Mouse (Mus musculus) heart, postnatal 36 days (tissue): ENCODE data around the gene Spin2g. TPM values are rescaled to one million over a fixed set of nuclear protein-coding genes. Genes with fewer than 3 reads are reported as not detected.
"Not testable (repeated sequence)": the region's sequence is repeated elsewhere in the genome, so short reads cannot be mapped to it uniquely, and the experiment has no call there.

Experiments used
- DNase-seq, 2 experiments: peaks; one replicate each; pipeline ENCODE4 v3.0.0; 2021 to 2022
- intact Hi-C: fragments of 180-260 bp; cut with DNase I; formaldehyde crosslinking; loops from one replicate; pipeline ENCODE4 v1.15.1; 2025
- total RNA-seq, 2 experiments: library from RNA; stranded (reverse); gene quantifications; 2 replicates each; pipeline ENCODE4 v1.2.3; 2021

Gene Spin2g
- total RNA-seq, result not detected

DNA sequence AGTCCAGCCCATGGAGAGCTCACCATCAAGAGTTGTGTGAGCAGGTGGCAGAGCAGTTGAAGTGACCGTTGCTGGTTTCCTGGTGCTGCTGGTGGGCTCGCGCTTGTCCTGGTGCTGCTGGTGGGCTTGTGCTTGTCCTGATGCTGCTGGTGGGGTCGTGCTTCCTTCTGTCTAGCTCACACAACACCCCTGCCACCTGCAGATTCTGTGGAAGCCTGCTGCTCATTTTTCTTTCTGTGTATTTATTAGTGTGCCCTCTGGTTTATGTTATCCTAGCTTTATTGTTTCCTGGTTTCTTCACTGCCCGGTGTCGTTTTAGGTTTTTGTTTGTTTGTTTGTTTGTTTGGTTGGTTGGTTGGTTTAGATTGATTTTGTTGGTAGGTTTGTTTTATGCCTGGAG, at the start of gene Spin2g:
Spin2g (minus strand) TSS at position 101 of the 400 bp plus-strand sequence.
- intact Hi-C loops, DNase-seq: not testable (repeated sequence)

Other genes with a start within 250 kb of the Spin2g start
- gene Btbd35f9, start 77.2 kb downstream of the Spin2g start, total RNA-seq, result not detected
- gene Btbd35f8, start 211.8 kb upstream of the Spin2g start, total RNA-seq, result not detected